Mouse (Mus musculus) midbrain, embryonic 13.5 days (tissue): ENCODE measurements around the gene Rab4b. TPM values are rescaled to one million over a fixed set of nuclear protein-coding genes. Genes with fewer than 3 reads are reported as not detected.

Experiments
- ATAC-seq: fragments of 200-750 bp; cut with Nextera tagmentation; 2 replicates; pipeline ENCODE4 v1.8.0; 2017; ENCODE audit warnings: mild to moderate bottlenecking, moderate TSS enrichment, moderate library complexity
- H3K27ac ChIP-seq: fragments of 300-500 bp; sonication (generic); 2 replicates; pipeline ENCODE4 v1.5.1; 2015; ENCODE audit warnings: inconsistent platforms, mild to moderate bottlenecking, moderate library complexity
- H3K27me3 ChIP-seq: fragments of 300-500 bp; sonication (generic); 2 replicates; pipeline ENCODE4 v1.6.1; 2015; ENCODE audit warnings: mild to moderate bottlenecking, inconsistent platforms
- H3K36me3 ChIP-seq: fragments of 300-500 bp; sonication (generic); 2 replicates; pipeline ENCODE4 v1.6.1; 2015; ENCODE audit warnings: mild to moderate bottlenecking, inconsistent platforms
- H3K4me1 ChIP-seq: fragments of 300-500 bp; sonication (generic); replicated peaks from 2 replicates; pipeline ENCODE4 v1.6.1; 2015; ENCODE audit warnings: inconsistent platforms
- H3K4me2 ChIP-seq: fragments of 300-500 bp; sonication (generic); replicated peaks from 2 replicates; pipeline ENCODE4 v1.6.1; 2015; ENCODE audit warnings: moderate library complexity, mild to moderate bottlenecking, inconsistent platforms
- H3K4me3 ChIP-seq: fragments of 300-500 bp; sonication (generic); replicated peaks from 2 replicates; pipeline ENCODE4 v1.5.1; 2015; ENCODE audit warnings: mild to moderate bottlenecking, inconsistent platforms
- H3K9ac ChIP-seq: fragments of 300-500 bp; sonication (generic); replicated peaks from 2 replicates; pipeline ENCODE4 v1.6.1; 2015; ENCODE audit warnings: mild to moderate bottlenecking, inconsistent platforms
- H3K9me3 ChIP-seq: fragments of 300-500 bp; sonication (generic); 2 replicates; pipeline ENCODE4 v1.6.1; 2016; ENCODE audit warnings: mild to moderate bottlenecking, inconsistent platforms
- WGBS: fragments of 180-500 bp; shearing (Covaris S2); methylation state at CpG from one replicate; pipeline ENCODE4 v1.1.7; 2015; 5-methylcytosine and 5-hydroxymethylcytosine counted together
- polyA plus RNA-seq: library from polyadenylated mRNA; unstranded; fragments of >200 nt; fragmentation: Nextera tagmentation; extraction: Ambion mirVana; gene quantifications from 2 replicates; pipeline ENCODE4 v1.2.1, GENCODE M21; 2015

Rab4b gene
- polyA plus RNA-seq, 1 experiment from 2014 or later, result 104 TPM

GRCm38 (mm10) chr7:27180837-27181695, 2.4 kb upstream of the Rab4b start, which contains the start of the genes Gm21983 and Mia:
Gm21983 (minus strand) TSS chr7:27181086.
Mia (minus strand) TSS chr7:27181157.
- H3K4me2 ChIP-seq, result no peak within 1 kb of the TSS
- H3K4me3 ChIP-seq, result no peak within 1 kb of the TSS
- no peak for ATAC-seq
- WGBS, result 67% methylated on average over 14 of the region's 14 CpGs
- 0 out of 2 replicates have a peak within 1 kb of the TSS, but pooled peaks have one; percentile 1 for H3K9ac ChIP-seq
- peak within 1 kb of the TSS; percentile 88 for H3K27ac ChIP-seq
- no peaks in the 10 kb centered on the region for H3K9me3 ChIP-seq
- peaks cover 21% of the 10 kb centered on the region for H3K4me1 ChIP-seq
- H3K36me3 ChIP-seq, result peaks cover 31% of the 10 kb centered on the region
- H3K27me3 ChIP-seq, result no peaks in the 10 kb centered on the region

- ATAC-seq, result no peak
- Histone ChIP-seq H3K9me3 (no peaks in the 10 kb centered on the region), H3K36me3 (peaks cover 22% of the 10 kb centered on the region), H3K27me3 (no peaks in the 10 kb centered on the region), H3K4me2 (no peak overlapping the region), H3K9ac (no peak overlapping the region), H3K4me3 (no peak overlapping the region), H3K4me1 (peaks cover 21% of the 10 kb centered on the region), H3K27ac (peak overlapping the region; percentile 88)
- WGBS, result 39% methylated on average over 5 of the region's 5 CpGs
Observed at GRCm38 (mm10) chr7:27180036-27180435, 1.3 kb upstream of the Rab4b start.

GRCm38 (mm10) chr7:27179217-27179918, 672 bp upstream of the Rab4b start:
- Histone ChIP-seq H3K9me3 (no peaks in the 10 kb centered on the region), H3K36me3 (peaks cover 22% of the 10 kb centered on the region), H3K4me1 (peaks cover 21% of the 10 kb centered on the region), H3K27ac (peak overlapping the region; percentile 88), H3K4me2 (peak overlapping the region; percentile 53), H3K27me3 (no peaks in the 10 kb centered on the region), H3K9ac (peak overlapping the region; percentile 46; the same call in 1 of the 2 replicates), H3K4me3 (peak overlapping the region; percentile 69)
- WGBS, result 44% methylated on average over 16 of the region's 16 CpGs
- ATAC-seq, result no peak

GRCm38 (mm10) chr7:27177942-27178323, 763 bp downstream of the Rab4b start:
- ATAC-seq, result no peak; the same call in none of the 2 replicates
- peak overlapping the region; percentile 61 for H3K9ac ChIP-seq
- H3K27ac ChIP-seq, result peak overlapping the region; percentile 92
- peak overlapping the region; percentile 69 for H3K4me3 ChIP-seq
- peak overlapping the region; percentile 54 for H3K4me2 ChIP-seq
- H3K9me3 ChIP-seq, result no peaks in the 10 kb centered on the region
- H3K4me1 ChIP-seq, result peaks cover 21% of the 10 kb centered on the region
- WGBS, result 21% methylated on average over 4 of the region's 4 CpGs
- H3K36me3 ChIP-seq, result peaks cover 24% of the 10 kb centered on the region
- H3K27me3 ChIP-seq, result no peaks in the 10 kb centered on the region

GRCm38 (mm10) chr7:27174896-27175295, 3.8 kb downstream of the Rab4b start:
- H3K4me2 ChIP-seq, result no peak overlapping the region
- WGBS, result 95% methylated on average over 7 of the region's 7 CpGs
- H3K4me3 ChIP-seq, result no peak overlapping the region
- no peaks in the 10 kb centered on the region for H3K9me3 ChIP-seq
- H3K36me3 ChIP-seq, result peaks cover 46% of the 10 kb centered on the region
- no peak for ATAC-seq
- no peak overlapping the region for H3K9ac ChIP-seq
- peaks cover 13% of the 10 kb centered on the region for H3K4me1 ChIP-seq
- no peaks in the 10 kb centered on the region for H3K27me3 ChIP-seq
- no peak overlapping the region for H3K27ac ChIP-seq

GRCm38 (mm10) chr7:27174496-27174895, 4.2 kb downstream of the Rab4b start:
- H3K4me2 ChIP-seq, result no peak overlapping the region
- H3K4me1 ChIP-seq, result peaks cover 9% of the 10 kb centered on the region
- no peak overlapping the region for H3K4me3 ChIP-seq
- no peak for ATAC-seq
- peaks cover 46% of the 10 kb centered on the region for H3K36me3 ChIP-seq
- WGBS, result 94% methylated on average over 15 of the region's 15 CpGs
- no peaks in the 10 kb centered on the region for H3K9me3 ChIP-seq
- H3K9ac ChIP-seq, result no peak overlapping the region
- no peaks in the 10 kb centered on the region for H3K27me3 ChIP-seq
- no peak overlapping the region for H3K27ac ChIP-seq

GRCm38 (mm10) chr7:27170981-27171380, 7.7 kb downstream of the Rab4b start:
- Histone ChIP-seq H3K27me3 (no peaks in the 10 kb centered on the region), H3K9ac (no peak overlapping the region), H3K4me2 (no peak overlapping the region), H3K4me1 (peaks cover 11% of the 10 kb centered on the region), H3K4me3 (no peak overlapping the region), H3K27ac (no peak overlapping the region), H3K9me3 (no peaks in the 10 kb centered on the region), H3K36me3 (peaks cover 49% of the 10 kb centered on the region)
- WGBS, result 94% methylated on average over 3 of the region's 3 CpGs
- ATAC-seq, result no peak

- H3K4me1 ChIP-seq, result peaks cover 35% of the 10 kb centered on the region
- ATAC-seq, result no peak
- peaks cover 44% of the 10 kb centered on the region for H3K36me3 ChIP-seq
- no peak overlapping the region for H3K4me3 ChIP-seq
- no peak overlapping the region for H3K9ac ChIP-seq
- no peaks in the 10 kb centered on the region for H3K9me3 ChIP-seq
- no peak overlapping the region for H3K27ac ChIP-seq
- H3K4me2 ChIP-seq, result no peak overlapping the region
- WGBS, result 93% methylated on average over 5 of the region's 5 CpGs
- no peaks in the 10 kb centered on the region for H3K27me3 ChIP-seq
Observed at GRCm38 (mm10) chr7:27168371-27168770, 10.3 kb downstream of the Rab4b start.

GRCm38 (mm10) chr7:27167475-27168094, 11.1 kb downstream of the Rab4b start:
- ATAC-seq, result peak; percentile 2; the same call in 1 of the 2 replicates
- Histone ChIP-seq H3K27ac (peak overlapping the region; percentile 99), H3K4me2 (peak overlapping the region; percentile 86), H3K36me3 (peaks cover 36% of the 10 kb centered on the region), H3K27me3 (no peaks in the 10 kb centered on the region), H3K4me3 (peak overlapping the region; percentile 77), H3K9me3 (no peaks in the 10 kb centered on the region), H3K9ac (peak overlapping the region; percentile 88), H3K4me1 (peaks cover 43% of the 10 kb centered on the region)
- 76% methylated on average over 11 of the region's 11 CpGs for WGBS

GRCm38 (mm10) chr7:27166614-27167474, 11.9 kb downstream of the Rab4b start, which contains the start of gene Egln2:
Egln2 (minus strand) TSS chr7:27166802.
- H3K4me1 ChIP-seq, result peaks cover 50% of the 10 kb centered on the region
- H3K27me3 ChIP-seq, result no peaks in the 10 kb centered on the region
- 1% methylated on average over 58 of the region's 61 CpGs for WGBS
- peak within 1 kb of the TSS; percentile 88 for H3K9ac ChIP-seq
- H3K27ac ChIP-seq, result peak within 1 kb of the TSS; percentile 99
- H3K9me3 ChIP-seq, result no peaks in the 10 kb centered on the region
- peak within 1 kb of the TSS; percentile 77 for H3K4me3 ChIP-seq
- peaks cover 35% of the 10 kb centered on the region for H3K36me3 ChIP-seq
- ATAC-seq, result peak; percentile 79
- peak within 1 kb of the TSS; percentile 86 for H3K4me2 ChIP-seq

- Histone ChIP-seq H3K9ac (peak overlapping the region; percentile 88), H3K27me3 (no peaks in the 10 kb centered on the region), H3K36me3 (peaks cover 36% of the 10 kb centered on the region), H3K4me2 (peak overlapping the region; percentile 86), H3K4me3 (peak overlapping the region; percentile 77), H3K27ac (peak overlapping the region; percentile 99), H3K9me3 (no peaks in the 10 kb centered on the region), H3K4me1 (peaks cover 56% of the 10 kb centered on the region)
- WGBS, result under 1% methylated on average over 31 of the region's 43 CpGs
- ATAC-seq, result peak; percentile 68
Observed at GRCm38 (mm10) chr7:27166229-27166613, 12.5 kb downstream of the Rab4b start.
